Mouse (Mus musculus): ENCODE data around the gene Ifi27.
"Not testable (repeated sequence)": the region's sequence is repeated elsewhere in the genome, so short reads cannot be mapped to it uniquely, and the experiment has no call there.

Ifi27 gene

GRCm38 (mm10) chr12:103456727-103457126 is 22.7 kb downstream of the Ifi27 start:
- DNase-seq (ENCODE audit: low read depth, low spot score) = not testable (repeated sequence)

- no peak for DNase-seq (ENCODE audit: low read depth, low spot score)
Measured at GRCm38 (mm10) chr12:103457140-103457539, 23.1 kb downstream of the Ifi27 start, which contains the start of gene Ifi27l2b. Gene Ifi27l2b, minus strand, starts transcription at chr12:103457223.

GRCm38 (mm10) chr12:103474481-103474880 is 40.5 kb downstream of the Ifi27 start:
- DNase-seq (ENCODE audit: low read depth, low spot score) = no peak

DNA sequence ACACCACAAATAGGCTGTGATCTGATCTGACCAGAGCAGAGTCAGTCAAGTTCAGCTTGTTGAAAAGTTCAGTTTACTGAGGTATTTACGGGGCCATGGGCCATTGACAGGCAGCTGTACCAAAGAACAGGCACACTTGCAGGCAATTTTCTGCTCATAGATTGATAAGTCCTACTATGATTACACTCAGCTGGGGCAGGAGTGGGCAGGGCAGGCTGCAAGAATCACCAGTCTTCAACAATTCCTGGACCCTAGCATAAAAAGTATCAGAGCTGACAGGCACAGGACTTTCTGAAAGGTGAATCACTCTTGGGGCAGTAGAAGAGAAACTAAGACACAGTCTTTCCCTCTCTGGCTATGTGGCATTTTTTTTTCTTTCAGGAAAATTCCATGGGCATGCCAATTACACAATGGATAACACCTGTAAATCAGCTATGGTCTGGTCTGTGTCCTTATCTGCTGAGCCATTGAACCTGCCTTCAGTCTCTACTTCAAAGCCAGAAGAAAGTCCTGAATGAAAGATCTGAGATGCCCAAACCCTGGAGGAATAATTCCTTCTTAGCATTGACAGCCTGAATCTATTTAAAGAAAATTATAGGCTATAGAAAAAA is 42.9 kb downstream of the Ifi27 start:
- no peak for DNase-seq (ENCODE audit: low read depth, low spot score)

DNA sequence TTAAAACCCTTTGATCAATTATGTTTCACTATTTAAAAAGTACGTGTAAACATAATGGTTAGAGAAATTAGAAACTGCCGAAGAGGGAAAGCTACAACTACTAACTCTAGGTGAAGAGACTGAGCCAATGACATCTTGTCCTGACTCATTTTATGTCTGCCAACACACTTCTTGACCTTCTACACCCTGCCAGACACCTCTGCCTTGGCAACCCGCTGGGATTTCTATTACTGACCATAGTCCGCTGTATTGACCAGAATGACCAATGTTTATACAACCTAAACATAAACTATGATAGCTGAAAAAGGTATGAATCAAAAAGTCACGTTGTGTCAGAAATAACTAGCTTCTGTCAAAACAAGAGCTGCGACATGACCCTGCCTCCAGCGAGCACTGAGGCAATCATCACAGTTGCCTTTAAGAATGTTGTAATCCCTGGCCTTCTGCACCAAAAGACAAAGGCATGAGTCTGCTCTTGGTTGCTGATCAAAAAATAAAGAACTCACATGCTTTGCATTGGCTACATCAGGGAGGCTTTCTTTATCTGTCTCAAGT is 43.5 kb downstream of the Ifi27 start:
- DNase-seq (ENCODE audit: low read depth, low spot score) = no peak

DNA sequence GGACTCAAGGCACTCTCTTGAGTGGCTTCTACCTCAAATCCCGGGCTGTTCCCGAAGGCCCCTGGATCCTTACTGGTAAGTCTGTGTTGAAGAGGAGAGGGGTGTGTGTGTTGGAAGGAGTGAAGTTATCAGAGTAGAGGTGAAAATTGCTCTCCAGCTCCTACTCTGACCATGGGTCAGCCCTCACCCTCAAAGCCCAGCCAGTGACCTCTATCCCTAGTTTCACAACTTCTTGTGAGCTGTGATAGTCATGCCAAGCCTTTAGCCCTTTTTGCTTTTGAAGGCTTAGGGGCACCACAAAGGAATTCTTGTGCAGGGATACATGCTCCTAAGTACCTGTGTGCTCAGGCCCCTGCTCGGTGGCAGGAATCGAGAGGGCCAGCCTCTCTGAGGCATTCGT is 47.7 kb downstream of the Ifi27 start:
- no peak for DNase-seq (ENCODE audit: low read depth, low spot score)

DNA sequence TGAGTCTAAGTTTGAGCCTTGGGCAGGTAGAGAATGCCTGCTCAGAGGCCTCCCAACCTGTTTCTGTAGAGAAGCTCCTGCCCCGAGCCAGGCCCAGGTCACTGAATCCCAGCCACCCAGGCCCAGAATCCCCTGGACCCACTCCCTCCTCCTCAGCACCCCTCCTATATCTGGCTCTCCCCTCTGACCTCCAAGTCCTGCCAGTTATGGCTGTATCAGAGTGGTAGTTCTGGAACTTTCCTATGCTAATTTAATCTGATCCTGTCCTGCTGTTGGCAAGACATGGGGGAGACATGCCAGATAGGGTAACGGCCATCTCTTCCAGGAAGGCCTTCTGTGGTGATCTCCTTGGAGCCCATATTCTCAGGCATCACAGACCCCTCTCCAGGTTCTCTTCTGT is 48.8 kb downstream of the Ifi27 start:
- DNase-seq (ENCODE audit: low read depth, low spot score) = no peak

DNA sequence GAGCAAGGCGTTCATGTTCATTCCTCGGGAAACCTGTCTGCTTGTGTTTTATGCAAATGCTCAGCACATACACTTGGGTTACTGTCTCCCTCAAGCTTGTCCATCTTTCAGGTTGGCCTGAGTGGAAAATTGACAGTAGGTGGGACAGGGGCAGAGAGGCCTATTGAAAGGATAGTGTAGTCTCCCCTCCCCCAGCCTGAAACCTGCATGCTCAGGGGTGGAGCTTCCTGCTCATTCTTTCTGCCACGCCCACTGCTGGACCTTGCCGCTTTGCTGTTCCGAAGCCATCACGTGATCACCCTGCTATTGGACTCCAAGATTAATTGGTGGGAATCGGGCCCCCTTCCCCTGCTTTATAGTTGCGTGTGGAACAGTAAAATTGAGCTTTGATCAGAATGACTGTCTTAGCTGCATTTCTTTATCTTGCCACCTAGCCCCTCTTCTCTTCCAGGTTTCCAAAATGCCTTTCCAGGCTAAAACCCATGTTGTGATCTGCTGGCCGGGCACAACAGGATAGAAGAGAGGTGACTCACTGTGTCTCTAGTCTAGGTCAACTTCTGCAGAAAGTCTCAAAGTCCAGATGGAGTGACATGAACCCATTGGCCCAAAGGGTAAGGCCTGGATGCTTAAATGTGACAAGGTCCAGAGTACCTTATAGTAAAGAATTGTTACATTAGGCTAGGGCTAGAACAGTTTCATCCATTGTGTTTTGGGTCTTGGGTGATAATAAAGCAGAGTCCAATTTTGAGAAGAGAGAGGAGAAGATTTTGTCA is 50.4 kb downstream of the Ifi27 start:
- DNase-seq (ENCODE audit: low read depth, low spot score) = not testable (repeated sequence)

DNA sequence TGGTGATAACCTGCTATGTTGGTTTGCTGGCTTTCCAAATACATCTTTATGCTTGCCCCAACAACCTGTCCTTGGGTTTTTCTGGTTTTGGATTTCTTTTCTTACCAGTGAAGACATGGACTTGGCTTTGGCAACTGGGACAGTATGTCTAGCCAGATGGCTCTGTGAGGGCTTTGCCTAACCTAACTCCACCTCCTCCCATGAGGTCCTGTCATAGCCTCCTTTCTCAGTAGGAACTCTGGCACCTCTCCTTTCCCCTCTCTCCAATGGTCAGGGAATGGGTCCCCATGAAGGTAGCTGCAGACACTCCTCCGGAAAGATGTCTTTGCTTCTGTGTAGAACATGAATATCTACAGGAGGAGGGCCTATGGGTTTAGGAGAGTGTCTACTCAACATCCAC is 52.7 kb downstream of the Ifi27 start:
- DNase-seq (ENCODE audit: low read depth, low spot score) = no peak

GRCm38 (mm10) chr12:103487276-103487675 is 53.3 kb downstream of the Ifi27 start:
- DNase-seq (ENCODE audit: low read depth, low spot score) = no peak

DNA sequence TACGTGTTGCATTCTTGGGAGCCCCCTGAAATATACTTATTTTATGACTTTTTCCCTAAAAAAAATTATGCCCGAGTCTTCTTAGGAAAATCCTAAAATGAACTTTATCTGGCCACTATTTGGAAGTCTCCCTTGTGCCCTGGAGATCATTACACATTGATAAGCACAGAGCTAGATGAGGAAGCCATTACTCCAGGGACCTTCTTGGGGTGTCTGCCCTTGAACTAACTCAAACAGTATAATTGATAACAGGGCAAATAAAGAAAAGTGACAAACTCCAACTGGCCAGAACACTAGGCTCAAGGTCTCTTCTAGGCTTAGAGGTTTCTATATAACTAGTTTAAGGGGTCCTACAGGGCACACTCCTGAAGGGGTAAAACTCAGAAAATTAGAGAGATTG is 53.7 kb downstream of the Ifi27 start:
- no peak for DNase-seq (ENCODE audit: low read depth, low spot score)
